Mouse (Mus musculus) lung, postnatal 0 days (tissue): ENCODE measurements at regions not wholly inside any gene's neighbourhood (a gene's known extent, or its start where the extent isn't known, plus 50 kb on each side); places are given as distances from the start of the nearest gene placed in this dataset.

Experiments
- CTCF ChIP-seq: IDR thresholded peaks from 2 replicates; pipeline ENCODE4 v1.5.1; 2016; ENCODE audit warnings: antibody characterized with exemption, mild to moderate bottlenecking
- EP300 ChIP-seq: IDR thresholded peaks from 2 replicates; pipeline ENCODE4 v1.6.1; 2016; ENCODE audit warnings: antibody characterized with exemption, mild to moderate bottlenecking, control low read depth

DNA sequence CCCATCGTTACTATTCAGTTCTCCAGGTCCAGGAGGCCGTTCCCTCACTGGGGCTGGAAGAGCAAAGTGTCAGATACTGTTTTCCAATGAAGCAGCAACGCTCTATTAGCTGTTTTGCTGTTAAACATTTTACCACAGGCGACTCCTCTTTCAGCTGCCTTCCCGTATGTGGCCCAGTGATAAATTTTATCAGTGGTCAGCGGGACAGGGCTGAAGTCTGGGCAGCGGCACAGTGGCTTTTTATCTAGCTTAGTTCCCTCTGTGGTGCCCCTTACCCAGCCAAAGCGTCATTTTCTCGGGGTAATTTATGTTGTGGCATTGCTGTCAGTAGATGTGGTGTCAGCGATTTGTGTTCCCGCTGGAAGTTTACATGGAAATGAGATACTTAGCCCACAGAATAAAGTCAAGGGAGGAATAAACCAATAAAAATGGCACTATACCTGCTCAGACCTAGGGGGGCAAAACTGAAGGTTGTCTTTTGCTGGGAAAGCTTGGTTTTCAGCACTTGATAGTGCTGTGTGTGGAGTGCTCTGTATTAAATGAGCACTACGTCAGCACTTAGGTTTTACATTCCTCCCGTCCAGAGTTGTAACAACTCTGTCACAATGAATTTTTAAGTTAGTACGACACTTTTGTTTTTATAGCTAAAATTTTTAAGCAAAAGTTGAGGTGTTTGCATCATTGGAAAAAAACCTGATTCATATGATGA lies 159.1 kb upstream of the Mef2c start:
- TF ChIP-seq CTCF (no peak), EP300 (no peak)
